Mouse (Mus musculus): Measurements from ENCODE around the gene Myo7a.
A peak's percentile ranks its signal among the peaks of the same experiment; 100 is the strongest.

The Myo7a gene

GRCm38 (mm10) chr7:98142648-98143047, 23.3 kb upstream of the Myo7a start:
- no peak for DNase-seq (ENCODE audit: low read depth, low spot score)

GRCm38 (mm10) chr7:98142247-98142646, 22.9 kb upstream of the Myo7a start:
- no peak for DNase-seq (ENCODE audit: low read depth, low spot score)

GRCm38 (mm10) chr7:98141206-98141605, 21.9 kb upstream of the Myo7a start:
- no peak for DNase-seq (ENCODE audit: low read depth, low spot score)

GRCm38 (mm10) chr7:98140597-98140996, 21.3 kb upstream of the Myo7a start:
- no peak for DNase-seq (ENCODE audit: low read depth, low spot score)

GRCm38 (mm10) chr7:98139216-98139615, 19.9 kb upstream of the Myo7a start:
- DNase-seq (ENCODE audit: low read depth, low spot score): no peak

- no peak for DNase-seq (ENCODE audit: low read depth, low spot score)
Measured at GRCm38 (mm10) chr7:98137995-98138394, 18.7 kb upstream of the Myo7a start.

GRCm38 (mm10) chr7:98137583-98137982, 18.3 kb upstream of the Myo7a start:
- no peak for DNase-seq (ENCODE audit: low read depth, low spot score)

- DNase-seq (ENCODE audit: low read depth, low spot score): no peak
Measured at GRCm38 (mm10) chr7:98131751-98132150, 12.4 kb upstream of the Myo7a start.

GRCm38 (mm10) chr7:98125473-98125872, 6.1 kb upstream of the Myo7a start:
- no peak for DNase-seq (ENCODE audit: low read depth, low spot score)

GRCm38 (mm10) chr7:98124701-98125100, 5.4 kb upstream of the Myo7a start:
- no peak for DNase-seq (ENCODE audit: low read depth, low spot score)

- no peak for DNase-seq (ENCODE audit: low read depth, low spot score)
Measured at GRCm38 (mm10) chr7:98121673-98122072, 2.3 kb upstream of the Myo7a start.

GRCm38 (mm10) chr7:98121241-98121640, 1.9 kb upstream of the Myo7a start:
- no peak for DNase-seq (ENCODE audit: low read depth, low spot score)

- DNase-seq (ENCODE audit: low read depth, low spot score): peak; percentile 56
Measured at GRCm38 (mm10) chr7:98120325-98120724, 1.0 kb upstream of the Myo7a start.

GRCm38 (mm10) chr7:98119961-98120232, 573 bp upstream of the Myo7a start:
- DNase-seq (ENCODE audit: low read depth, low spot score): no peak

- DNase-seq (ENCODE audit: low read depth, low spot score): no peak
Measured at GRCm38 (mm10) chr7:98117012-98117660, 2.2 kb downstream of the Myo7a start.

GRCm38 (mm10) chr7:98114656-98115055, 4.7 kb downstream of the Myo7a start:
- DNase-seq (ENCODE audit: low read depth, low spot score): no peak

GRCm38 (mm10) chr7:98111233-98111632, 8.1 kb downstream of the Myo7a start:
- DNase-seq (ENCODE audit: low read depth, low spot score): no peak

- DNase-seq (ENCODE audit: low read depth, low spot score): no peak
Measured at GRCm38 (mm10) chr7:98109771-98110170, 9.6 kb downstream of the Myo7a start.

- no peak for DNase-seq (ENCODE audit: low read depth, low spot score)
Measured at GRCm38 (mm10) chr7:98108636-98109430, 10.5 kb downstream of the Myo7a start.

GRCm38 (mm10) chr7:98106272-98106671, 13.1 kb downstream of the Myo7a start:
- DNase-seq (ENCODE audit: low read depth, low spot score): no peak

GRCm38 (mm10) chr7:98104481-98105435, 14.6 kb downstream of the Myo7a start:
- no peak for DNase-seq (ENCODE audit: low read depth, low spot score)

GRCm38 (mm10) chr7:98103942-98104292, 15.4 kb downstream of the Myo7a start:
- DNase-seq (ENCODE audit: low read depth, low spot score): no peak
